Mouse (Mus musculus): ENCODE data around the gene Ptpn3. TPM values are rescaled to one million over a fixed set of nuclear protein-coding genes. Genes with fewer than 3 reads are reported as not detected.
A peak's percentile ranks its signal among the peaks of the same experiment; 100 is the strongest.

Ptpn3 gene
- total and polyA plus RNA-seq, 3 experiments, result 4.7 to 8.4 TPM; not detected in 1

DNA sequence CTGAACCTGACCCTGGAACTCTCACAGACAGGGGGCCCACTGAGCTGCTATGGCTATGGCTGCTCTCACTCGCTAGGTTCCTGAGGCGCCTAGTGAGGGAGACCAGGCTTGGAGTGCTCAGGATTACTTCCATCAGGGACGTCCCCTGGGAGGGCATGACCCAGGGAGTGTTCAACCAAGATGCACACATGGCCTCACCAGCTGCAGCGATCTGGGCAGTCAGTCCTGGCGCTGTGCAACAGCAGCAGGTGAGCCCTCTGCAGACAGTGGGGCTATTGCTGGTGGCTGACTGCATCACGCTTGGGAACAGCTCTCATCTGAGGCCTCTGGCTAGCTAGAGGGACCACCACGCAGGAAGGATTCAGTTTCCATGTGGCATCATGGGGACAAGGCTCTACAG, 63.5 kb downstream of the Ptpn3 start:
- no peaks in the 10 kb centered on the region for H3K79me2 ChIP-seq (ENCODE audit: control insufficient read depth, insufficient read depth, low read length, poor library complexity)
- no peak for DNase-seq (ENCODE audit: low read depth, low spot score)

DNA sequence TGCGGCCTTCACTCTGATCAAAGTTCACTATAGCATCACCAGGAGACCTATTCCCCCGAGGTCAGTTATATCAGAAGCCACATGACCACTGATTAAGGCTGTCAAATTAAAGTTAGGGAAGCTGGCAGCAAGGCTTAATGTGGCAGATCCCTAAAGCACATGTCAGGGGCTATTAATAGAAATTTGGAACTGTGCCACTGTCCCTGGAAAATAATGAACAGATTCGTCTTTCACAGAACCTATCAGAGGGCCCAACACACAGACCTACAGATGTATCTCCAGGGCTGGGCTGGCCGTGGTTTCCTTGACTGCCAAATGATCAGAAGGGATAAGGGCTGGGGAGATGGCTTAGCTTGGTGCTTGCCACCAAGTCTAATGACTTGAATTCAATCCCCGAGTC, 65.1 kb downstream of the Ptpn3 start:
- no peak overlapping the region for H3K27ac ChIP-seq (ENCODE audit: control insufficient read depth, low read depth, low read length)
- no peaks in the 10 kb centered on the region for H3K9me3 ChIP-seq (replicated peaks; ENCODE audit: insufficient read depth, low read length)
- DNase-seq (ENCODE audit: low read depth, low spot score), result peak; percentile 56

More for the DNA sequence above, 63.5 kb downstream of the Ptpn3 start:
- Histone ChIP-seq H3K4me1 (ENCODE audit: control insufficient read depth in 1 of 2, insufficient read depth in 2 of 2, low read length in 2 of 2) (peaks cover 0 to 2% of the 10 kb centered on the region in 2 experiments; a peak in 1 of 4 replicates), H3K9me3 (replicated peaks; ENCODE audit: insufficient read depth, low read length) (no peaks in the 10 kb centered on the region), H3K9ac (ENCODE audit: control insufficient read depth, low read depth, low read length, poor library complexity, severe bottlenecking) (no peak overlapping the region), H3K36me3 (ENCODE audit: control insufficient read depth in 1 of 2, insufficient read depth in 2 of 2, low read length in 2 of 2) (peaks cover 0 to 2% of the 10 kb centered on the region in 2 experiments; a peak in 1 of 4 replicates), H3K4me3 (ENCODE audit: control insufficient read depth in 1 of 2, insufficient read depth in 1 of 2, low read depth in 2 of 2, low read length in 2 of 2) (no peak overlapping the region), H3K27ac (ENCODE audit: control insufficient read depth, low read depth, low read length) (no peak overlapping the region), H3K27me3 (ENCODE audit: control insufficient read depth in 1 of 2, insufficient read depth in 2 of 2, low read length in 2 of 2) (no peaks in the 10 kb centered on the region)
- TF ChIP-seq NELFE (IDR thresholded peaks at IDR 0.05; ENCODE audit: low read depth, low read length) (no peak), RCOR1 (IDR thresholded peaks at IDR 0.05; ENCODE audit: low read depth, low read length) (no peak), GATA1 (IDR thresholded peaks at IDR 0.05; ENCODE audit: low read depth, low read length) (no peak), ZNF384 (IDR thresholded peaks at IDR 0.05; ENCODE audit: low read depth, low read length) (no peak), EP300 (IDR thresholded peaks at IDR 0.05; ENCODE audit: low read depth in 1 of 2, low read length in 2 of 2) (no peak), ZMIZ1 (IDR thresholded peaks at IDR 0.05; ENCODE audit: low read depth, low read length) (no peak), MYC (IDR thresholded peaks at IDR 0.05; ENCODE audit: low read depth, low read length) (no peak), GABPA (IDR thresholded peaks at IDR 0.05; ENCODE audit: low read depth, low read length) (no peak), POLR2AphosphoS2 (IDR thresholded peaks at IDR 0.05; ENCODE audit: low read length) (no peak), ZKSCAN1 (IDR thresholded peaks at IDR 0.05; ENCODE audit: low read depth, low read length) (no peak), POLR2A (IDR thresholded peaks at IDR 0.05; ENCODE audit: control insufficient read depth in 1 of 2, insufficient read depth in 1 of 2, low read depth in 1 of 2, low read length in 2 of 2, poor library complexity in 1 of 2) (no peak), CHD1 (IDR thresholded peaks at IDR 0.05; ENCODE audit: low read depth, low read length) (no peak), TBP (IDR thresholded peaks at IDR 0.05; ENCODE audit: low read depth, low read length) (no peak), POLR2AphosphoS5 (IDR thresholded peaks at IDR 0.05; ENCODE audit: borderline replicate concordance, low read depth, low read length) (no peak), SIN3A (IDR thresholded peaks at IDR 0.05; ENCODE audit: low read length) (no peak)

More for the DNA sequence above, 65.1 kb downstream of the Ptpn3 start:
- Histone ChIP-seq H3K9ac (ENCODE audit: control insufficient read depth, low read depth, low read length, poor library complexity, severe bottlenecking) (no peak overlapping the region), H3K4me3 (ENCODE audit: control insufficient read depth in 1 of 2, insufficient read depth in 1 of 2, low read depth in 2 of 2, low read length in 2 of 2) (no peak overlapping the region), H3K27me3 (ENCODE audit: control insufficient read depth in 1 of 2, insufficient read depth in 2 of 2, low read length in 2 of 2) (no peaks in the 10 kb centered on the region), H3K36me3 (ENCODE audit: control insufficient read depth in 1 of 2, insufficient read depth in 2 of 2, low read length in 2 of 2) (peaks cover 0 to 2% of the 10 kb centered on the region in 2 experiments; a peak in 1 of 4 replicates), H3K79me2 (ENCODE audit: control insufficient read depth, insufficient read depth, low read length, poor library complexity) (no peaks in the 10 kb centered on the region), H3K4me1 (ENCODE audit: control insufficient read depth in 1 of 2, insufficient read depth in 2 of 2, low read length in 2 of 2) (peaks cover 0 to 2% of the 10 kb centered on the region in 2 experiments; a peak in 1 of 4 replicates)
- TF ChIP-seq MAX (IDR thresholded peaks at IDR 0.05; ENCODE audit: low read length), result no peak
- peak; percentile 34; the same call in 1 of the 2 replicates for TF ChIP-seq MXI1 (IDR thresholded peaks at IDR 0.05; ENCODE audit: low read depth, low read length)
- TF ChIP-seq EP300 (IDR thresholded peaks at IDR 0.05; ENCODE audit: low read depth in 1 of 2, low read length in 2 of 2), result peak in 1 of 2 experiments; percentile 47; a peak in 1 of 4 replicates
- TF ChIP-seq ELF1 (IDR thresholded peaks at IDR 0.05; ENCODE audit: low read depth, low read length), result no peak
- TF ChIP-seq MEF2A (IDR thresholded peaks at IDR 0.05; ENCODE audit: extremely low read depth, insufficient replicate concordance, low read depth, low read length, poor library complexity, severe bottlenecking), result peak; percentile 57; the same call in 1 of the 2 replicates
- peak; percentile 40; the same call in 1 of the 2 replicates for TF ChIP-seq USF1 (IDR thresholded peaks at IDR 0.05; ENCODE audit: low read depth, low read length)
- TF ChIP-seq TCF12 (IDR thresholded peaks at IDR 0.05; ENCODE audit: low read depth, low read length), result no peak
